Mouse (Mus musculus): ENCODE data around the gene D16Ertd472e.

DNA sequence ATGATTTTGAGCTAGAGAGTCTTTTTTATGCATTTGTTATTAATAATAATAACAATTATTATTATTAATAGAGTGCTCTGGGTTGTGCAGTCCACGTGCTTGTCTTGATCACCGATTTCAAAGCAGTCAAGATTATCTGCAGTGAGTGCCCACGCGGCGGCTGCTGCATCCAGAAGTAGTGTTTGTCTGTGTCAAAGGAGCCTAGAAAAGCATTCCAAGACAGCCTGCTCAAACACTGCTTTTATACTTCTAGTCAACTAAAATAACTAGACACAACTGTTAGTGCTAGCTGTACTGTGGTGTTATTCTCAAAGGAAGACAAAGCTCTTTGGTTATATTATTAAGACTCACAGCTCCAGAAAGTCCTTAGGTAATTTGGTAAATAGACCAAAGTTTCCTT lies 15.9 kb downstream of the D16Ertd472e start:
- TF ChIP-seq CTCF (conservative IDR thresholded peaks at IDR 0.05; ENCODE audit: insufficient read depth, insufficient read length, low read depth, low read length) (no peak), POLR2A (IDR thresholded peaks at IDR 0.05; ENCODE audit: low read depth, low read length) (no peak)
